Mouse (Mus musculus) cerebellum, adult 2 months (tissue): ENCODE results near the gene Rarb. TPM values are rescaled to one million over a fixed set of nuclear protein-coding genes. Genes with fewer than 3 reads are reported as not detected.

Experiments used
- DNase-seq, 2 experiments: peaks; one replicate each; pipeline ENCODE4 v3.0.0; 2021
- H3K27ac ChIP-seq: fragments of 200-500 bp; 2 replicates; pipeline ENCODE4 v1.5.1; 2012; ENCODE audit warnings: low read length, control low read depth, inconsistent platforms; ENCODE audit not compliant: insufficient read depth
- H3K27me3 ChIP-seq: fragments of 200-500 bp; 2 replicates; pipeline ENCODE4 v1.6.1; 2012; ENCODE audit warnings: inconsistent platforms, mild to moderate bottlenecking, low read length, moderate library complexity; ENCODE audit not compliant: control insufficient read depth, insufficient read depth
- H3K4me1 ChIP-seq: fragments of 200-500 bp; 2 replicates; pipeline ENCODE4 v1.6.1; 2011; ENCODE audit warnings: low read length; ENCODE audit not compliant: control insufficient read depth, insufficient read depth
- H3K4me3 ChIP-seq: fragments of 200-500 bp; replicated peaks from 2 replicates; pipeline ENCODE3; 2011; ENCODE audit warnings: mild to moderate bottlenecking, low read depth, low read length, control low read depth; ENCODE audit not compliant: insufficient read depth
- CTCF ChIP-seq: fragments of 200-500 bp; IDR thresholded peaks from 2 replicates; pipeline ENCODE4 v1.5.1; 2011; ENCODE audit warnings: low read depth, mild to moderate bottlenecking, control low read depth, low read length, moderate library complexity, borderline replicate concordance; ENCODE audit not compliant: insufficient read depth
- POLR2A ChIP-seq: fragments of 200-500 bp; IDR thresholded peaks from 2 replicates; pipeline ENCODE4 v1.6.1; 2011; ENCODE audit warnings: low read length, control low read depth, borderline replicate concordance; ENCODE audit not compliant: insufficient read depth
- WGBS: fragments of 180-500 bp; shearing (Covaris S2); methylation state at CpG from one replicate; pipeline ENCODE4 v1.1.7; 2018; 5-methylcytosine and 5-hydroxymethylcytosine counted together
- polyA plus RNA-seq: library from polyadenylated mRNA; depleted of rRNA; stranded (reverse); fragments of >200 nt; gene quantifications from 2 replicates; pipeline ENCODE4 v1.2.3, GENCODE M21; 2012

The Rarb gene
- polyA plus RNA-seq, 1 experiment, result 7.5 TPM

- Histone ChIP-seq H3K4me1 (no peaks in the 10 kb centered on the region), H3K27ac (no peak overlapping the region), H3K27me3 (no peaks in the 10 kb centered on the region), H3K4me3 (no peak overlapping the region)
- peak; percentile 65 to 71 for DNase-seq
- 21% methylated on average over 3 of the region's 3 CpGs for WGBS
- peak; percentile 70 for TF ChIP-seq CTCF
- TF ChIP-seq POLR2A, result no peak
These were observed 384.4 kb downstream of the Rarb start for GRCm38 (mm10) chr14:16434396-16435171.

DNA sequence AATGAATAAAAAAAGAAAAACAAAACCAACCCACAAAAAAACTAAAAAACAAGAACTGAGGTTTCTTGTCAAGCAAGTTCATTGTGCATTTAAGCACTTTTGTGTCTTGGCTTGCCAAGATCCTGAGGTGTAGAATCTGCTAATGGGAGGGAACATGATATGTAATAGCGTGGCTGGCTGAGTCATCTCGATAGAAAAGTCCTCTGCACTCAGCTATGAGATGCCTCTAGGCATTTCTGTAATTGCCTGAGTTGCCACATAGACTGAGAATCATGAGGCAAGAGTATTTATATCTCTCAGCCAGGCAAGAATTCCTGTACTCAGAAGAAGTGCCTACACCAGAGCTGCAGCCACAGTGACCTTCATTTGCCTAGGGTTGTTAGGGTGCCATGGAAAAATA lies 385.8 kb downstream of the Rarb start:
- H3K27ac ChIP-seq, result no peak overlapping the region
- WGBS, result 63% methylated on average over 2 of the region's 2 CpGs
- H3K27me3 ChIP-seq, result no peaks in the 10 kb centered on the region
- TF ChIP-seq CTCF, result no peak
- TF ChIP-seq POLR2A, result no peak
- H3K4me1 ChIP-seq, result no peaks in the 10 kb centered on the region
- H3K4me3 ChIP-seq, result no peak overlapping the region
- no peak for DNase-seq

DNA sequence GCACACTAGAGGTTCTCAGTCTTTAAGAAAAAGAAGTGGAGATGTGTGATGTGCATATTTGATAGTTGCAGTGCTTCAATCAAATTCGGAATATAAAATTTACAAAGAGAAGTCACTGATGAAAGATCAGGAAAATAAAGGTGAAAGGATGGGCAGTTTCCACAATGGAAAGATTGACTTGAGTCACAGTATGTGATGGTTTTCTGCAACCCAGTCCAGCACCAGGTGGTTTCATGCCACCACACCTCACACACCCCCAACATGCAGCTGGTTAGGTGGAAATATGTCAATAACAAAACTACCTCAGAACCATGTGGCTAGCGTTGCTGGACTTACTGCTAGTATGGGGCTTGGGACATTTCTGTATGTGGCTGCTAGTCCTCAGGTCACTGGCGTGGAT lies 386.4 kb downstream of the Rarb start:
- H3K4me1 ChIP-seq, result no peaks in the 10 kb centered on the region
- no peak overlapping the region for H3K27ac ChIP-seq
- no peak for DNase-seq
- H3K4me3 ChIP-seq, result no peak overlapping the region
- no peaks in the 10 kb centered on the region for H3K27me3 ChIP-seq
- TF ChIP-seq POLR2A (no peak), CTCF (no peak)
- 91% methylated on average over 3 of the region's 3 CpGs for WGBS

DNA sequence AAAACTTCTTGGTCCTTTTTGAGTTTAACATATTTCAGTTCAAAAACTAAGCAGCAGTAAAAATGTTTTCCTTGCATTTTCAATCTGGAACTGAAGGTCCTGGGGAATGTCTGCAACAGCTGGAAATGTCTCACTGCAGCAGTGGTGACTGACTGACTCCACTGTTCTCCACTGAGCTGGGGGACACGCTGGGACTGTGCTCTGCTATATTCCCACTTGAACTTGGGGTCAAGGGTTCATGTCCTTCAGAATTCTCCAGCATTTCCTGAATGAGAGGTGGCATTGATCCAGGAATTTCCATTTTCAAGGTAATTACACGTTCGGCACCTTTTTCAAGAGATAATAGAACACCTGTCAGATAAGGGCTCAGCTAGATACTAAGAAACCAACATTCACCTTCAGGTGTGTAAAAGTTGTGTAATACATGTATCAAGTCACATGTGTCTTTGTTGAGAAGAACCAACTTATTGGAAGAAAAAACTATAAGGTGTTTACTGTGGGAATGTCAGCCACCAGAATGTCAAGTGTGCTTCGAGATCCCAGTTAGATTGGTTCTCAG lies 386.9 kb downstream of the Rarb start:
- no peak overlapping the region for H3K27ac ChIP-seq
- 71% methylated on average over 4 of the region's 4 CpGs for WGBS
- H3K4me1 ChIP-seq, result no peaks in the 10 kb centered on the region
- no peak for DNase-seq
- H3K4me3 ChIP-seq, result no peak overlapping the region
- no peak for TF ChIP-seq CTCF
- TF ChIP-seq POLR2A, result no peak
- H3K27me3 ChIP-seq, result no peaks in the 10 kb centered on the region

GRCm38 (mm10) chr14:16427569-16427968 lies 391.4 kb downstream of the Rarb start:
- Histone ChIP-seq H3K4me1 (no peaks in the 10 kb centered on the region), H3K27me3 (no peaks in the 10 kb centered on the region), H3K27ac (no peak overlapping the region), H3K4me3 (no peak overlapping the region)
- TF ChIP-seq POLR2A (no peak), CTCF (no peak)
- no peak for DNase-seq
- 70% methylated on average over 4 of the region's 4 CpGs for WGBS

DNA sequence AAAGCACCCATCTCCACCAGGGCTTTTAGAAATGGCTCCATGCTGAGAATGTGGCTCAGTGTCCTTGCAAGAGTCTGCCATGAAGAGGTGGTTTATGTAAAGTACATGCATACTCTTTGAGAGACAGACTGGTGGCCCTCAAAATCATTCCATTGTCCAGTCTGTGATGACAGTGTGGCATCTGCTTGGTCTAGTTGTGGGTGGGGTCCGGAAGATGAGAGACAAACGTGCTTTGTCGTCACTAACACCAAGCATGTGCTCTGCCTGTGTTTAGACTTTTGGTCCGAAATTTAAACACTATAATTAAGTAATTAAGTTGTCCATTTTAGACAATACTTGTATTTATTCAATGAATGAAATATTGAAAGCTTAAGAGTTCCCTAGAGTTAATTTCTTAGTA lies 404.8 kb downstream of the Rarb start:
- Histone ChIP-seq H3K27me3 (no peaks in the 10 kb centered on the region), H3K27ac (no peak overlapping the region), H3K4me1 (no peaks in the 10 kb centered on the region), H3K4me3 (no peak overlapping the region)
- no peak for DNase-seq
- no peak for TF ChIP-seq POLR2A
- no peak for TF ChIP-seq CTCF
- WGBS, result 78% methylated on average over 4 of the region's 4 CpGs

DNA sequence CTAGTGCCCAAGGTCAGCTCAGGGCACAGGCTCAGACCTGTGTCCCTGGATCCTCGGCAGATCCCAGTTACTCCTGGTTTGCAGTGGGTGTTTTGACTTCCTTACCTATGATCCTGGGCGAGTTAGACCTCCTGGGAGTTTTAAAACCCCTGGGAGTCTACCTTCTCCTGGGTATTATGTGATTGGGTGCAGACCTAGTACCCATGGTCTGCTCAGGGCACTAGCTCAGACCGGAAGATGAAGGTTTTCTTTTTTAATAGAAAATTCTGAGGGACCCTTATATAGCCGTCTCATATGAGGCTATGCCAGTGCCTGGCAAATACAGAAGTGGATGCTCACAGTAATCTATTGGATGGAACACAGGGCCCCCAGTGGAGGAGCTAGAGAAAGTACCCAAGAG lies 413.8 kb downstream of the Rarb start:
- DNase-seq, result no peak
- H3K27me3 ChIP-seq, result no peaks in the 10 kb centered on the region; the same call in 1 of the 2 replicates
- TF ChIP-seq POLR2A, result no peak
- no peak for TF ChIP-seq CTCF
- no peak overlapping the region for H3K27ac ChIP-seq
- no peaks in the 10 kb centered on the region for H3K4me1 ChIP-seq
- no peak overlapping the region for H3K4me3 ChIP-seq
- WGBS, result 97% methylated on average over 4 of the region's 4 CpGs

DNA sequence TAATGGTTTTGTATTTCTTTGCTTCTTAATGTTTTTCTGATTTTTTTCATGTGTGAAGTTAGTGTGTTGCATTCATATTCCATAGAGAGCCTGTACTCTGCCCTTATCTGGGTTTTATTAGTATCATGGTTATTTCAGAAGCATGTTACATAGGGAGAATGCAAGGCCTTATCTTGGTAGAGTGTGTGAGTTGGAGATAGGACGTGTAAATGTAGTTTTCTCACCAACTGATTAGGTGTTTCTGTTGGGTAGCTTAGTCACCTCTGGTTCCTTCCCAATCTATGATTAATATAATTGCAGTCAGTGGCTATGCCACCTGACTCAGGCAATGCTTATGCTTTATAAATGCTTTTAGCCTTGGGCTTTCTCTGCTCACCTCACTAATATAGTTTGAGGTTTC lies 434.2 kb downstream of the Rarb start:
- H3K4me1 ChIP-seq, result no peaks in the 10 kb centered on the region; the same call in 1 of the 2 replicates
- H3K4me3 ChIP-seq, result no peak overlapping the region
- H3K27me3 ChIP-seq, result no peaks in the 10 kb centered on the region
- TF ChIP-seq POLR2A (no peak), CTCF (no peak)
- WGBS, result 68% methylated on average over 1 of the region's 1 CpGs
- no peak overlapping the region for H3K27ac ChIP-seq
- no peak for DNase-seq
